Mouse (Mus musculus): Measurements from ENCODE around the gene Cd164l2.

Gene Cd164l2

GRCm38 (mm10) chr4:133257798-133258408 is 46.0 kb downstream of the Cd164l2 start:
- no peak for DNase-seq

- DNase-seq, result no peak
Observed at GRCm38 (mm10) chr4:133261641-133262374, 49.9 kb downstream of the Cd164l2 start.

DNA sequence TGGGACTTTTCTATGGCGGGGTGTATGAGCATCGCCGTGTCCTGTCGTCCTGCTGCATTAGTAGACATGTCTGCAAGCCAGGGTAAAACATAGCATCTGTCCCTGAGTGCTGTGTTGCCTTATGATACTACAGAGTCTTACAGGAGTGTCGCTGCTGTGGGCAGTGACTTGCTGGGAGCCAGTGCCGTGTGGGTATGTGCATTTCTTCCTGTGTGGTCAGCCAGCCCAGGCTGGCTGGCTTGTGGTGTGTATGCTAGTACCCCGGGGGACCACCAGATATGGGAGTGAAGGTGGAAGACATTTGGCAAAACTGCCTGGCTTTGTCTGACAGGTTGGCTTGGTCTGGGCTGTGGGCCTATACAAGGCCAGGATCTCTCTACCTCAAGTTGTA is 50.4 kb downstream of the Cd164l2 start:
- DNase-seq, result no peak

GRCm38 (mm10) chr4:133262882-133263281 is 51.0 kb downstream of the Cd164l2 start, which contains the start of gene Sytl1:
Sytl1 (minus strand) TSS chr4:133263113.
- no peak for DNase-seq

DNA sequence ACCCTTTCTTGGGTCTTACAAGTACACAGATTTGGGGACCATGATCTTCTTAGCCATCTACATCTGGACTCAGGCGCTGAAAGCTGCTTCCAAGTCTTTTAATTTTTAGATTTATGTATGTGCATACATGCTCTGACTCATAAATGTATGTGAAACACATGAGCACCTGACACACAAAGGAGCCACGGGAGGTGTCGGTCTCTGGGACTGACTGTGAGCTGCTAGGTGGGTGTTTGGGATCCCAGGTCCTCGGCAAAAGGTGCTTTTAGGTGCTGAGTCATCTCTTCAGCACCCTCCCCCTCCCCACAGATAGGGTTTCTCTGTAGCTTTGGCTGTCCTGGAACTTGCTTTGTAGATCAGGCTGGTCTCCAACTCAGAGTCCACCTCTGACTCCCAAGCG is 51.8 kb downstream of the Cd164l2 start:
- DNase-seq, result no peak

GRCm38 (mm10) chr4:133264559-133264958 is 52.6 kb downstream of the Cd164l2 start:
- DNase-seq, result no peak

GRCm38 (mm10) chr4:133265297-133265696 is 53.4 kb downstream of the Cd164l2 start:
- no peak for DNase-seq

- no peak for DNase-seq
Observed at GRCm38 (mm10) chr4:133265759-133266158, 53.8 kb downstream of the Cd164l2 start.

- DNase-seq, result no peak
Observed at GRCm38 (mm10) chr4:133266248-133266880, 54.4 kb downstream of the Cd164l2 start.

GRCm38 (mm10) chr4:133268931-133269330 is 57.0 kb downstream of the Cd164l2 start:
- no peak for DNase-seq

DNA sequence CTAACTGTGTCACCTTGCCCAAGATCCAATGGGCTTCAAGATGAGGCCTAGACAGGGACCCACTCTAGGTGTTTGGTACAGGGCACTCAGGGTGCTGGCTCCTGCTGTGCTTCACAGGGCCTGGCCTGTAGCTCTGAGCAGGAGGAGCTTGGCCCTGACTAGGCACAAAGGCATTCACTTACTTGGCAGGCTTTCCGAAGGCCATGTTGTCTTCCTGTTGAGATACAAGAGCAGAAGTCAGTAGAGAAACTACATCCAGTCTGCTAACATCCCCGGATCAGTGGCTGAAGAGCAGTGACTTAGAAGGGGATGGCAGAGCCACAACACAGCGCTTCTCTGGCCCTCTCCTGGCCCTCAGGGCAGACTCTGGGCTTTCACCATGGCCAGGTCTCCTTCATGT is 57.7 kb downstream of the Cd164l2 start:
- peak; percentile 47 for DNase-seq

DNA sequence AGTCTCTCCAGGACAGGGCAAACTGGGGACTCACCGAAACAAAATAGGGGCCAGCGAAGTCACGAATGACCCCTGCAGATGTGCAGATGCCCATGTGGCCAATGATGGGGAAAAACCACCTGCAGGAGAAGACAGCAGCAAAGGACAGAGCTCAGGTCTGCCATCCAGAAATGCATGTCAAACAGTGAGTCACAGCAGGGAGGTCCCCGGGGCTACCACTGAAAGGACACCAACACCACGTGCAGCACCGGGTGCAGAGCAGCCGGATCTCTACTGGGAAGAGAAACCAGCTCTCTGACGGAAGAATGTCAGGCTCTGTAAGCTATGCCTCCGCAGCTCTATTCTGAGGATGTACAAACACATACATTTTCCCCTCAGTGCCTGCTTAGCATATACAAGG is 59.0 kb downstream of the Cd164l2 start:
- no peak for DNase-seq

Measured in lung, postnatal 36 days (tissue).